Mouse (Mus musculus) heart, postnatal 36 days (tissue): ENCODE results near the gene Krtap28-13. TPM values are rescaled to one million over a fixed set of nuclear protein-coding genes. Genes with fewer than 3 reads are reported as not detected.

Source experiments
- DNase-seq, 2 experiments: peaks; one replicate each; pipeline ENCODE4 v3.0.0; 2021 to 2022
- intact Hi-C: fragments of 180-260 bp; cut with DNase I; formaldehyde crosslinking; loops from one replicate; pipeline ENCODE4 v1.15.1; 2025
- total RNA-seq, 2 experiments: library from RNA; stranded (reverse); gene quantifications; 2 replicates each; pipeline ENCODE4 v1.2.3; 2021

Krtap28-13 gene
- not detected for total RNA-seq

DNA sequence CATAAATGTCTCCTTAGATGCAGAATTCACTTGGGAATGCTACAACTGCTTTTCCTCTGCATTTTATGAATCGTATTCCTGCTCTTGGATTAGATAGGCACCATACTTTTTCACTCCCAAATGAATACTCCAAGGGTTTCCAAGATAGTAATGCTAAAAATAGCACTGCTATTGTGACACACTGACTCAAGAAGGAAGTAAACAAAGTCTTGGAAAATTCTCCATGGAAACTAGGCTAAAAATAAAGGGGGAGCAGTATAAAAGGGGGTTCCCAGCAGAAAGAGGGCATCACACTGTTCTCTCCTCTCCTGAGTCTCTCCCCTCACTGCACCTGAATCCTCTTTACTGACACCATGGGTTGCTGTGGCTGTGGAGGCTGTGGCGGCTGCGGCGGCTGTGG, at the start of gene Krtap28-13:
Gene Krtap28-13 (plus strand): TSS at position 288 of the 400 bp plus-strand sequence.
- intact Hi-C loops, result no loop called here
- DNase-seq, result no peak

DNA sequence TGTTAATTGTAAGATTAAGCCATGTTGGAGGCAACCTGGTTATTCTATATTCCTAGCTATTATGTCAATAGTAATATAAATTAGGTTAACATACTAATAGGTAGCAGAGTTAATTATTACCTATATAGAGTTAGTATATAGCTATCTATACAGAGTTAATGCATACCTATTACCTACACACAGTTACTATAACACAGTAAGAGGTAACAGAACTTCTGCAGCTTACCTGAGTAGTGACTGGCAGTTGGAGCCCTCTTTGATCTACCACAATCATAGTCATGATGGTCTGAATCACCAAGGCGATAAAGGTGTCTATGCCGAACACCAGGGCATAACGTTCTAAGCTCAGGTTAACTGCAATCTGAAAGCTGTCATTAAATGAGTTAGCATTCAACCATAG, 46.3 kb upstream of the Krtap28-13 start:
- DNase-seq, result no peak
- intact Hi-C loops, result no loop called here

DNA sequence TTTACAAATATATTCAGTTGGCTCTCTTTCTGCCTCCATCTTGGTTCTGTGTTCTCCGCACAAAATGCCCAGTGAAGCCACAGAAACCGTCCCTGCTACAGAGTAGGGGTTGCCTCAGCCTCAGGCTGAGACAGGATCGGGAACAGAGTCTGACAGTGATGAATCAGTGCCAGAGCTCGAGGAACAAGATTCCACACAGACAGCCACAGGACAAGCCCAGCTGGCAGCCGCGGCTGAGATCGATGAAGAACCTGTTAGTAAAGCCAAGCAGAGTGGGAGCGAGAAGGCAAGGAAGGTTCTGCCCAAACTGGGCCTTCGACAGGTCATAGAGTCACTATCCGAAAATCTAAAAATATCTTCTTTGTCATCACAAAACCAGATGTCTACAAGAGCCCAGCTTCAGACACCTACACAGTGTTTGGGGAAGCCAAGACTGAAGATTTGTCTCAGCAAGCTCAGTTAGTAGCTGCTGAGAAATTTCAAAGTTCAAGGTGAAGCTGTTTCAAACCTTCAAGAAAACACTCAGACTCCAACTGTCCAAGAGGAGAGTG, 45.3 kb upstream of the Krtap28-13 start:
- DNase-seq, result no peak
- intact Hi-C loops, result no loop called here

DNA sequence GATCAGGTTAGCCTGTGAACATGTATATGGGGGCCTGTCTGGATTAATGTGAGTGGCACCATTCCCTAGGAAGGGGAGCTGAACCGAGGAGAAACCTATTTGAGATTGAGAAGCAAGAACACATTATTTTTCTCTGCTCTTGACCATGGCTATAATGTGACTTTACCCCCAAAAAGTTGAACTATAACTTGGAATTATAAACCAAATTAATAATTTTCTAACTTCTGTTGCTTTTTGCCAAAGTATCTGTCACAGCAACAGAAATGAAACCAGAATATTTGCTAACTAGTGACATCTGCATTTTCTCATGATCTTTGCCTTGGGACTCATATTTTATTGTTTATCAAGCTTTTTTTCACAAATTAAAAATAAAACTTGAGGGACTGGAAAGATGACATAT, 44.2 kb upstream of the Krtap28-13 start:
- intact Hi-C loops, result no loop called here
- no peak for DNase-seq

DNA sequence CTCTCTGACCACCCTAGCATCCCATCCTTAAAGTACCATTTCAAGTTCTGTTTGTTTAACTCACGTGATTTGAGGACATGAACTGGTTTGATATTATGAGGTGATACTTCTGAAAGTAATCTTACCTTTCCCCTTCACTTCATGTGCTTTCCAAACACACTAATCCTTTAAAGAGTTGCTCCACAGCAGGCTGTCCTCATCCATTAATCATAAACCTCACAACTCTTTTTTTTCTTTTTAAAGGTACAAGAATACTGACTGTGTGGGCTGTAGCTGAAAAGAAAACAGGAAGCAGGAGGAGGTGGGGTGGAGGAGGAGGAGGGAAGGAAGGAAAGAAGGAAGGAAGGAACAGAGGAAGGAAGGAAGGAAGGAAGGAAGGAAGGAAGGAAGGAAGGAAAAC, 28.8 kb upstream of the Krtap28-13 start:
- intact Hi-C loops, result no loop called here
- no peak for DNase-seq

DNA sequence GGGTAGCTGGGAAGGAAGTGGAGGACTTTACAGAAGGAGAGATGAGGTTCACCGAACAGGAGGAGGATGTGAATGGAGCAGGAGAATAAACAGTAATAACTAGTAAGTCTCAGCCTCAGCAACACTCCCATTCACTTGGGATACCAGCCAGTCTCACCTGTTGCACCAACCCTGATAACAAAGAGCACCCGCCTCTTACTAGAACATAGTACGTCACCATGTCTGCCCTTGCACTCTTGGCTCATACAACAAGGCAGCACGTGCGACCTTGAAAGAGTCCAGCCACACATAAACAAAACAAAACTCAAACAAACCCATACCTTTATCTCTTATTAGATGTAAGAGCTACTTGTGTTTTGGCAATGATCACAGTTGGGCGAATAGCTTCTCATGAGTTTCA, 28.2 kb upstream of the Krtap28-13 start:
- intact Hi-C loops, result no loop called here
- DNase-seq, result no peak

DNA sequence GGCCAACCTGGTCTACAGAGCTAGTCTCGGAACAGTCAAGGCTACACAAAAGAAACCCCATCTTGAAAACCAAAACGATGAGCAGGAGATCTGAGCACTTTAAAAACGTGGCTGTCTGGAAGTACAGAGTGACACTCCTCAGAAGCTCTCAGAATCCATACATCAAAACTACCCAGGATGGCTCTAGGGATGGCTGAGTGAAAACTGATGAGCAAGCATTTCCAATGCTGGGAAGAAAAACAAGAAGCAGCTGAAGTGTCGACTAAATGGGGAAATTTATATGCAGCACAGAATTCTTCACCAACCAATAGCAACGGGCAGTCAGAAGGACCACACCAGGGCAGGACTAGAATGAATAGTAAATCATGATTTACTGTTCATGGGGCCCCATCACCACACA, 26.2 kb upstream of the Krtap28-13 start:
- intact Hi-C loops, result no loop called here
- no peak for DNase-seq

DNA sequence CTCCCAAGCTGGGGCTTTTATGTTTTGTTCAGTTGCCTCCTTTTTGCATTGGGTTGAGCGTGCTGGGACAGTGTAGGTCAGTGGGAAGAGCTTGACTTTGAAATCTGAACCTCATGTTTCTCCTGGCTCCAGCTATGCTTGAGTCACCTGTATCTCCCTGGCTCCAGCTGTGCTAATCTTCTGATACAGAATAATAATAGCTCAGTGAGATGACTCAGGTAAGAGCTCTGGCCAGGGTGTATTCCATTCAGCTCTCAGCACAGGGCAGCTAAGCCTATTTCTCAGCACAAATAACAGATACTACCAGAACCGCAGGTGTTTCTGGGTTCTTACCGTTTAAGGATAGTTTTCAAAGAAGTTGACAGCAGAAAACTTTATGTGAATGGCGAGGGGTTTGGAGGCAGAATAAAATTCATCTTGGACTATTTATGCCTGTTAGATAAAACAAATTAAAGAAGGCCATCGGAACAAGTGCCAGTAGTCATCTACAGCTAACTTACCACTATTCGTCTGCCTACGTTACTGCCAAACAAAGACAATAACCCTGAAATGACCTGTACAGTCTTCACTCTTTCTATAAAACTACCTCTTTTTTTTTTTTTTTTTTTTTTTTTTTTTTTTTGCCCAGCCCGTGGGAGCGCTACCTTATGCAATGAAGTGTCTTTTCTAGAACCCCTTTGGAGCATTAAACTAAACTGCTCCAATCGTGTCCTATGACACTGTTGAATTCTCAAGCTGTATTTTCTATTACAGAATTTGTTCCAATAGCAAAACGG, 23.6 kb upstream of the Krtap28-13 start:
- DNase-seq, result no peak
- intact Hi-C loops, result no loop called here

DNA sequence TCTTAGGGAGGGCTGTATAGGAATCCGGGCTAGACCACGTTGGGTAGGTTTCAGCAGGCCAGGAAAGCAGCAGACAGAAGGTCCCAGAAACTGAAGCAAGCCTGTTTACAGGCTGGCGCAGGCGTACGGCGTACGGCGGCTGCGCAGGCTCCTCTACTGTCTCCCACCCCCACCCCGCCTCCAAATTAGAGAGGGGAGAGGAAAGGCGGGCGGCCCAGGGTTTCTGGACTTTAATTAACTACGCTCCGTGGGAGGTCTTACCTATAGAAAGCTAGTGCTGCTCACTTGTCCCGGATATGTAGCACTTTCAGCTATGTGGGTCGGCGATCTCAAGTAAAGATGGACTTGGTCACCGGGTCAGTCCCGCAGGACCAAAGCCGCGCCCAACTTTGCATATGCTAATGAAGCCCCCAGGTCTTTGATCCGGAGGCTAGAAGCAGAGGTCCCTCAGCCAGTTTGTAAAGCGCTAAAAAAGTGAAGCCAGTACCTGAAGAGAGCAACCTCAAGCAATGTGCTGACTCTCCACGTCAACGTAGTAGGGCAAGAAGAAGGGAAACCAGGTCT, 22.5 kb upstream of the Krtap28-13 start, which contains the start of gene Slc19a3:
Gene Slc19a3 (minus strand): TSS at position 340 of the 564 bp plus-strand sequence.
- intact Hi-C loops, result no loop called here
- DNase-seq, result peak; percentile 7 to 27

DNA sequence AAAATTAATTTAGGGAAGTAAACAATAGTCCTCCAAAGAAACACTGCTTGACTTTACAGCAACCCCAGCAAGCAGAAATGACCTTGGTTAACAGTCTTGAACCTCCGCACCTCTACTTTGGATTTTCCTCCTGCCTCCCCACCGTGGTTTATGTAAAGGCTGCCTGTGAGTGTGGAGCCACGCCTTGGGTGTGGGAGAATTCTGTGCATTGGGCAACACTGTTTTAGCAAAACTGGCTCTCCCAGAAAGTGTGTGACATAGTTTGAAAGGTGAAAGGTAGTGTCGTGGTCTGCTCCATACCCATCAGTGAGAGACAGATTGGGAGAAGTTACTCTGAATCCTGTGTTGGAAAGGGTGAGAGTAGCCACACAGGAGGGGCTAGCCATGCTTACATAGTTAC, 21.6 kb upstream of the Krtap28-13 start:
- intact Hi-C loops, result no loop called here
- no peak for DNase-seq

DNA sequence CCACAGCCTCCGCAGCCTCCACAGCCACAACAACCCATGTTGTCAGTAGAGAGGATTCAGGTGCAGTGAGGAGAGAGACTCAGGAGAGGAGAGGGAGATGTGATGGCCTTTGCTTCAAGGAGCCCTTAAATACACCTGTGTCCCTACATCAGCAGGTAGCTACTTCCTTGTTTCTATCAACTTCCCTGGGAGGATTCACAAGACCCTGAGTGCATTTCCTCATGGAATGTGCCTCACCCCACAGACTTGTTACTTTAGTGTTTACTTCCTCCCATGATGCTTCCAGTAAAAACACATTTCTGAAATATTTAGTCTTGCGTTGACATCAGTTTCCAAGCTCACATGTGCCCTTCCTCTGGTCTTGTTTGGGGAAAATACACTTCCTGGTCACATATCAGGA, 18.4 kb upstream of the Krtap28-13 start, which contains the start of gene Krtap28-10:
Gene Krtap28-10 (minus strand): TSS at position 101 of the 400 bp plus-strand sequence.
- intact Hi-C loops, result no loop called here
- no peak for DNase-seq

DNA sequence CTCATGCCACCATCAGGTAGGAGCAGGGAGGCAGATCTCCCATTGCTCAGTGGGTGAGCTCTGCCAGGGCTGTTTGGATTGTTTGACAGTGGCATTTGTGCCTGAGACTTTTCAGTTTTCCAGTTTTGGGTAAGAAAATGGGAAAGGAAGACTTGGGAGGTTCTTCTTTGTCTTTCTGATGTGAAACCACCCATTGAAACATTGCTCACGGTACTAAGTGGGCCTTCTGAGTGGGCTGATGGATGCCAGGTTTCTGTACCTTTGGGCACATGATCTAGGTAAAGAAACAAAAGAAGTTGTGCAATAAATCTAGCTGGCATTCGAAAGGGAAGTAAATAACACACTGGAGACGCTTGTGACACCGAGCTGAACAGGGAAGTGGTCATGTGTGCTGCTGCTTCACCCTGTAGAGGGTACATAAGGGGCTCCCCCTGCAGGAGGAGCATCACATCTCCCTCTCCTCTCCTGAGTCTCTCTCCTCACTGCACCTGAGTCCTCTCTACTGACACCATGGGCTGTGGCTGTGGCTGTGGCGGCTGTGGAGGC, 15.8 kb upstream of the Krtap28-13 start, which contains the start of gene Gm47969:
Gene Gm47969 (plus strand): TSS at position 51 of the 546 bp plus-strand sequence.
- no peak for DNase-seq
- intact Hi-C loops, result no loop called here

DNA sequence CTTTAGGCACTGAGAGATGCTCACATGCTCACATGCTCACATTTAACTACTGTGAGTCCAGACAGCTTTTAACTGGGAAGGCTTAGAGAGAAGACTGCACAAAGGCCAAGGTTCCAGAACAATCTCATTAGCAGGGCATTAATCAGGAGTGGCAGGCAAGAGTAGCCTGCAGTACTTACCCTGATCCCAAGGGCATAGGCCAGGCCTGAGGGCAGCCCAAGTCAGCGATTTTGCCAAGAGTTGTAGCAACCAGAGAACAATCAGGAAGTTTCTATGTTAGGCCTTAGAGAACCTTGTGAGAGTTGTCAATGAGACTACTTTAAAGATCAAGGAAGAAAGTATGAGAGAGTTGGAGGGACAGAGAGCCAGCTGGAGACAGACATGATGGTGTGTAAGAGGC, 2.2 kb upstream of the Krtap28-13 start:
- DNase-seq, result no peak
- intact Hi-C loops, result no loop called here

DNA sequence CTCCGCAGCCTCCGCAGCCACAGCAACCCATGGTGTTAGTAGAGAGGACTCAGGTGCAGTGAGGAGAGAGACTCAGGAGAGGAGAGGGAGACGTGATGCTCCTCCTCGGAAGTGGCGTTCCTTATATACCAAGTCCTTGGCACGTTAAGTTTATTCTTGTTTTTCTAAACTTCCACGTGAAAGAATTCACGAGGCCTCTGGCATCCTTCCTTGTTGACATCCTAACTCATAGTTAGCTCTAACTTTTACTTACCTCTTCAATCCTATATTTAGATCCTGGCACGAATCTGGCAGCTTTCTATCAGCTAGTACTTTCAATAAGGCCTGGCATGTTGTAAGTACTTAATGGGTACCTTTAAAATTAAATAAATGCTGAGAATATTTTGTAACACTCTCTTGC, 1.5 kb upstream of the Krtap28-13 start, which contains the start of gene A030005K14Rik:
Gene A030005K14Rik (minus strand): TSS at position 101 of the 400 bp plus-strand sequence.
- intact Hi-C loops, result no loop called here
- no peak for DNase-seq

DNA sequence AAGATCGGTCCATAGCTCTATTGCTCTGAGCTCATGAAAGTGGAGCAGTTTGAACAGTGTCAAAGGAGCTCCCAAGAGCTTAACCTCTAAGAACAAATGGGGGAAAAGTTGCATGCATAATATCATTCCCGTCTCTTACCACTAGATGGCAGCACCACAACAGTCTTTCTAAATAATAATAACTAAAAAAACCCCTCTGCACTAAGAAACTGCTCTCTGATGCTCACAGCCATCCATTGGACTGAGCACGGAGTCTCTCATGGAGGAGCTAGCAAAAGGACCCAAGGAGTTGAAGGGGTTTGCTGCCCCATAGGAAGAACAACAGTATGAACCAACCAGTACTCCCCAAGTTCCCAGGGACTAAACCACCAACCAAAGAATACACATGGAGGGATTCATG, 4.1 kb downstream of the Krtap28-13 start:
- intact Hi-C loops, result loop anchor here (2.0 kb wide), 1 partner anchor 122 kb away; no protein-coding TSS in a partner anchor
- no peak for DNase-seq

DNA sequence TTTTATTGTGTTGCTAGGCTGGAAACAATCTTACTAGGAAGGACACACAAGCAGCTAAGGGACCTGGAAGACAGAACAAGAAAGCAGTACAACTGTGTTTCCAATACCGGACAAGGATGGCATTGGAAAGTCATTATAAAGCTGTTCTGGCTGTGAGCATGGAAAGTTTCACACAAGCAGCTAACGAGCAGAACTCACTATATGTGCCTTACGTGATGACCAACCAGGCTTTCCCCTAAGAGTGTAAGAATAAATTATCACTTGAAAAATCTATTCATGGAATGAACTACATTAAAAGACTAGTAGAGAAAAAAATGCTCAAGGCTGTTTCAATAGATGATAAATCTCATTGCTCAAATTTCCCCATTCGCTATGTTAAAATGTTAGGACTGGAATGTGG, 5.8 kb downstream of the Krtap28-13 start:
- DNase-seq, result no peak
- intact Hi-C loops, result no loop called here

DNA sequence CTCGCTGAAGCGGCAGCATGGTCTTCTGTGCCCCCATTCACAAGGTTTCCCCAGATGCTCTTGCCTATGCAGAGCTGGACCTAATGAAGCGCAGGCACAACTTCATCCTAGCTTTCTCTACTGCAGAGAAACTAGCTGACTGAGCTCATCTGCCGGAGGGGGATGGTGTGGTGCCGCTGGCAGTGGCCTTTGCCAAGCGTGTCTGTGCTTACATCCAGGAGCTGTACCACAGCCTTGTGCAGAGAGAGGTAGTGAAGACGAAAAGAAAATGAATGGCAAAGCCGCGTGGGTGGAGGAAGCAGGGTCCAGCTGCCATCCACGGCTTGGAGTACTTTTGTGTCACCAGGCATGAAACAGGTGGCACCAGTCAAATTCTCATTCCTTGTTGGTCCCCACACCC, 6.5 kb downstream of the Krtap28-13 start:
- no peak for DNase-seq
- intact Hi-C loops, result no loop called here

DNA sequence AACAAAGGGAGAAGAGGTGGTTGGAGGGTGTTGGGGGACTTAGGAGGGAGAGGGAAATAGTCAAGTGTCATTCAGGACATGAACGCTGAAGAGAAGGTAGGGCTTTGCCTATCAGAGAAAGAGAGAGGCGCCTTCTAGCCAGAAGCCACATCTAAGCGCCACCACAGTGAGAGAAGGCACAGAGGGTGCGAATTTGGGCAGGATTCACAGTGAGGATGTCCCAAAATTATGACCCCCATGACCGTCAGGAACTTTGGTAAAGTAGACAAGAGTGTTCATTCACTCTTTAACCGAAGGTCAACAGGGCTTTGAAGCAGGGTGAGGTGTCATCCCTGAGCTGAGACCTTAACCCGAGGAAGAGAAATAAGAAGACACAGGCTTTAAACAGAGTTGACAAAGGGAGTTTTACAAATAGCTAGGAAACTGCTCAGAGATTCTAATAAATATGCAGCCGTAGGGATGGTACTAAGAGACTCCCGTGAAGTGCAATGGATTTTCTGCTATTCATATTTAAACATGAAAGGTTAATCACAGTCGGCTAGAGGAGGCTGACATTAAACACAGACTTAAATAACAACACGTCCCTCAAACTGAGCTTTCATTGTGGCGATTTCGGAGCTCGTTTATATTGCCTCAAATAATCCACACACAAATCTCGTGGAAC, 14.9 kb downstream of the Krtap28-13 start:
- intact Hi-C loops, result loop anchor here (2.0 to 10.0 kb wide), 2 partner anchors 289 to 521 kb away; no protein-coding TSS in a partner anchor
- DNase-seq, result no peak

DNA sequence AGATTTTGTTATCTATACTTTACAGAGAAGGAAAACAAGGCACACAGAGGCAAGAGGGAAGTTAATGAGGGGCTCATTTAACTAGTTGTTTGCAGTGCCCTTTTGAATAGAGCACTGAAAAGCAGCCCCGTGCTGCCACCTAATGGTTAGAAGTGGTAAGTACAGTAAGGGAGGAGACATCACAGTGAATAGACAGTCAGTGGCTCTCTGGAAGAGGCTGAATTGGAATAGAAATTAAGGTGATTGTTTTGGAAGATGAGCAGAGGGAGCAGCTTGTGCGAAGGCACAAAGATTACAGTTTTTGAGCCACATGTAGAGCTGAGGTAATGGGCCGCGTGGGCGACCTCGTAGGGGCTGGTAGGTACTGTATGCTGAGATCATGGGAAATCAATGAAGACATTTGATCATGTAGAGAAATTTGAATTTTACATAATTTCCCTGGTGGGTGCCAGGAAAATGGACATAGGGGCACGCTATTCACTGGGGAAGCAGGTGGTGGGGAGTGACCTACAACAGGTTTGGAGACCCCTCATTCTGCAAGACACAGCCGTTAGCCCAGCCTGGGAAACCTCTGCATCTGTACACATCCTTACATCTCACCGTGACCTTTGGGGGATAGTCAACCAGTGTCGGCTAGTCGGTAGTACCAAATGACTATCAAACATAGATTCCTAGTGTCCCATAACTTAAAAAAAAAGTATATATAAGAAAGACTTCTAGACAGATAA, 15.6 kb downstream of the Krtap28-13 start:
- no peak for DNase-seq

DNA sequence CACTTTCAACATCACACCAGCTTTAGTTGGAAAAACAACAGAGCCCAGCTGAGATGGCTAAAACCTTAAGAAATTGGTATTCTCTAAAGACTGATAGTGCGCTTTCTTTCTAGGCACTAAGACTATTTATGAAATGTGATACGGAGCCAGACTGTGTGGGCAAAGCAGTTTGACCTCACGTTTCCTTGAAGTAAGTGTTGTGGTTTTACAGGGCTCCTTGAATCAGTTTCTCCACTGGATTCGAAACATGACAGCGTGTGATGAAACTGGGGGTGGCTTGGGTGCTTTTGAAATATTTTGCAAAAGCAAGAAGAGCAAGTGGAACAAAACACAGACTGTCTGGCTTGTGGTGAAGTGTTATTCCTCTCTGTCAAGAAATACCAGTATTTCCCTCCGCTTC, 16.3 kb downstream of the Krtap28-13 start:
- no peak for DNase-seq
- intact Hi-C loops, result loop anchor here (2.0 to 10.0 kb wide), 2 partner anchors 290 to 522 kb away; no protein-coding TSS in a partner anchor

More for the DNA sequence above, 15.6 kb downstream of the Krtap28-13 start:
- intact Hi-C loops, result loop anchor here (2.0 to 10.0 kb wide), 2 partner anchors 290 to 522 kb away; no protein-coding TSS in a partner anchor
